Comparison of ENCODE assay signal across 26 mouse cellular contexts in genomic region chr10:63352111-63352510, GRCm38 (mm10). TPM values are rescaled to one million over a fixed set of nuclear protein-coding genes. Genes with fewer than 3 reads are reported as not detected.
DNase-seq lines count a peak whose midpoint lies in the region; ATAC-seq and TF ChIP-seq lines count a peak whose summit lies in the region.
"Had no signal": no experiment of that assay in that cellular context is flagged by ENCODE, and none has a peak within 500 bp of the region (broad histone marks: within the 10 kb centered on the region; RNA-seq: fewer than 3 reads in every experiment).

No protein-coding gene starts in this region.

- no peak for DNase-seq in frontal cortex, postnatal 14 days (ENCODE audit: low spot score in 2 of 2)
- peak; percentile 56 for DNase-seq in right cerebral cortex, adult 18-20 months
- DNase-seq in right cerebral cortex, postnatal 14 days = no peak
- peak; percentile 37 to 44 for DNase-seq in right cerebral cortex, postnatal 10 days (ENCODE audit: low spot score in 2 of 2)
- no peak for DNase-seq in kidney, adult 2 months
- DNase-seq: adrenal gland, adult 8-10 months; cerebellum, adult 11 months; cerebellum, adult 9-10 months; cerebellum, postnatal 36 days; gastrocnemius, postnatal 14 days; heart, postnatal 14 days; kidney, postnatal 14 days; liver, postnatal 0 days; lung, postnatal 10 days; thymus, postnatal 14 days had no signal

- H3K27me3 ChIP-seq in forebrain, embryonic 13.5 days = no peaks in the 10 kb centered on the region
- H3K27me3 ChIP-seq in kidney, adult 2 months (replicated peaks; ENCODE audit: control insufficient read depth, insufficient read depth, low read length) = no peaks in the 10 kb centered on the region
- H3K27me3 ChIP-seq: CH12.LX; forebrain, embryonic 15.5 days; hindbrain, embryonic 12.5 days; liver, embryonic 12.5 days; midbrain, embryonic 13.5 days; neural tube, embryonic 13.5 days had no signal

- ATAC-seq in frontal cortex, adult (ENCODE audit: low TSS enrichment) = peak; percentile 98
- no peak for ATAC-seq in forebrain, embryonic 13.5 days
- ATAC-seq: activated CD4-positive, CD25-positive, alpha-beta regulatory T cell, adult 4 months; forebrain, embryonic 15.5 days; intestine, embryonic 16.5 days; liver, embryonic 12.5 days; liver, postnatal 0 days; midbrain, embryonic 13.5 days had no signal

- no peaks in the 10 kb centered on the region for H3K36me3 ChIP-seq in forebrain, embryonic 13.5 days (ENCODE audit: poor library complexity, severe bottlenecking)
- H3K36me3 ChIP-seq in kidney, adult 2 months (ENCODE audit: control insufficient read depth, insufficient read depth, low read length) = no peaks in the 10 kb centered on the region
- H3K36me3 ChIP-seq: forebrain, embryonic 15.5 days; hindbrain, embryonic 12.5 days; liver, embryonic 12.5 days; midbrain, embryonic 13.5 days; neural tube, embryonic 13.5 days had no signal

- no peaks in the 10 kb centered on the region for H3K4me1 ChIP-seq in forebrain, embryonic 13.5 days
- H3K4me1 ChIP-seq in kidney, adult 2 months (ENCODE audit: control insufficient read depth, insufficient read depth, low read length) = no peaks in the 10 kb centered on the region
- H3K4me1 ChIP-seq: forebrain, embryonic 15.5 days; hindbrain, embryonic 12.5 days; liver, embryonic 12.5 days; midbrain, embryonic 13.5 days; neural tube, embryonic 13.5 days had no signal

- no peak for TF ChIP-seq POLR2A in kidney, adult 2 months (IDR thresholded peaks at IDR 0.05; ENCODE audit: low read depth, low read length)

- H3K9me3 ChIP-seq in forebrain, embryonic 13.5 days (replicated peaks) = no peaks in the 10 kb centered on the region
- H3K9me3 ChIP-seq: forebrain, embryonic 15.5 days; hindbrain, embryonic 12.5 days; midbrain, embryonic 13.5 days; neural tube, embryonic 13.5 days had no signal

- no peak overlapping the region for H3K4me2 ChIP-seq in forebrain, embryonic 13.5 days
- H3K4me2 ChIP-seq: forebrain, embryonic 15.5 days; hindbrain, embryonic 12.5 days; liver, embryonic 12.5 days; midbrain, embryonic 13.5 days; neural tube, embryonic 13.5 days had no signal

- WGBS in forebrain, embryonic 13.5 days = 68% methylated on average over 5 of the region's 5 CpGs
- 80% methylated on average over 5 of the region's 5 CpGs for WGBS in kidney, adult 2 months

- H3K27ac ChIP-seq in forebrain, embryonic 13.5 days = no peak overlapping the region
- H3K27ac ChIP-seq in kidney, adult 2 months (ENCODE audit: insufficient read depth, low read depth, low read length) = no peak overlapping the region
- H3K27ac ChIP-seq: forebrain, embryonic 15.5 days; hindbrain, embryonic 12.5 days; liver, embryonic 12.5 days; macrophage; midbrain, embryonic 13.5 days; neural tube, embryonic 13.5 days had no signal

- TF ChIP-seq CTCF in kidney, adult 2 months (conservative IDR thresholded peaks at IDR 0.05; ENCODE audit: insufficient read depth, insufficient read length, low read depth, low read length) = no peak

- no peak overlapping the region for H3K4me3 ChIP-seq in forebrain, embryonic 13.5 days
- no peak overlapping the region for H3K4me3 ChIP-seq in kidney, adult 2 months (ENCODE audit: insufficient read depth, low read depth, low read length)
- H3K4me3 ChIP-seq: forebrain, embryonic 15.5 days; hindbrain, embryonic 12.5 days; liver, embryonic 12.5 days; midbrain, embryonic 13.5 days; neural tube, embryonic 13.5 days had no signal

- H3K9ac ChIP-seq in forebrain, embryonic 13.5 days = no peak overlapping the region
- H3K9ac ChIP-seq: forebrain, embryonic 15.5 days; hindbrain, embryonic 12.5 days; liver, embryonic 12.5 days; liver, postnatal 0 days; midbrain, embryonic 13.5 days; neural tube, embryonic 13.5 days had no signal

RNA-seq across cellular contexts. Expression of gene Sirt1, which starts 29.4 kb away (rescaled TPM):
- 5.0 and 5.3 TPM in 2 replicates for polyA plus RNA-seq in forebrain, embryonic 13.5 days (2015; fragmentation: Nextera tagmentation; extraction: Ambion mirVana)
- 3.3 and 4.6 TPM in 2 replicates for polyA plus RNA-seq in kidney, adult 2 months (2012; rRNA removed)

RNA-seq across cellular contexts. Expression of gene Dnajc12, which starts 30.1 kb away (rescaled TPM):
- 8.3 and 9.1 TPM in 2 replicates for polyA plus RNA-seq in forebrain, embryonic 13.5 days (2015; fragmentation: Nextera tagmentation; extraction: Ambion mirVana)
- 44.3 and 70.7 TPM in 2 replicates for polyA plus RNA-seq in kidney, adult 2 months (2012; rRNA removed)

Comparison
In these comparisons a context has a peak if more than half of its experiments do, and no peak if none do; other contexts are left out.
1. DNase-seq: peak in right cerebral cortex, adult 18-20 months (single experiment) and right cerebral cortex, postnatal 10 days (2 of 2); none in frontal cortex, postnatal 14 days (0 of 2), right cerebral cortex, postnatal 14 days (single experiment) and kidney, adult 2 months (single experiment).